Mouse (Mus musculus): ENCODE data around the gene Ap3b1. TPM values are rescaled to one million over a fixed set of nuclear protein-coding genes. Genes with fewer than 3 reads are reported as not detected.

Gene Ap3b1
- total and polyA plus RNA-seq, 3 experiments, result 16.6 to 27.5 (median 23.4) TPM

- no peaks in the 10 kb centered on the region; the same call in 1 of the 2 replicates for H3K36me3 ChIP-seq (ENCODE audit: control insufficient read depth, insufficient read depth, low read length)
- intact Hi-C loops (cut with DNase I), result no loop called here
- WGBS, result 92% methylated on average over 11 of the region's 11 CpGs
Measured at GRCm38 (mm10) chr13:94546246-94546645, 187.5 kb downstream of the Ap3b1 start.

GRCm38 (mm10) chr13:94549580-94549979, 190.8 kb downstream of the Ap3b1 start:
- H3K4me1 ChIP-seq (ENCODE audit: control insufficient read depth, insufficient read depth, low read length), result no peaks in the 10 kb centered on the region
- no peaks in the 10 kb centered on the region; the same call in 1 of the 2 replicates for H3K36me3 ChIP-seq (ENCODE audit: control insufficient read depth, insufficient read depth, low read length)
- TF ChIP-seq POLR2A (IDR thresholded peaks at IDR 0.05; ENCODE audit: insufficient read depth, low read depth, low read length), result no peak
- TF ChIP-seq CTCF (IDR thresholded peaks at IDR 0.05), result no peak
- TF ChIP-seq EP300 (IDR thresholded peaks at IDR 0.05; ENCODE audit: insufficient read depth, low read depth, low read length), result no peak
- no peak for DNase-seq
- H3K27me3 ChIP-seq (ENCODE audit: control insufficient read depth, insufficient read depth, low read length), result no peaks in the 10 kb centered on the region
- H3K4me3 ChIP-seq, result no peak overlapping the region
- intact Hi-C loops (cut with DNase I), result no loop called here
- no peak overlapping the region for H3K27ac ChIP-seq
- no peaks in the 10 kb centered on the region for H3K79me2 ChIP-seq (replicated peaks; ENCODE audit: control insufficient read depth, insufficient read depth, low read length)
- no peak overlapping the region for H3K9ac ChIP-seq (ENCODE audit: low read depth, low read length)
- WGBS, result 82% methylated on average over 3 of the region's 3 CpGs

More at GRCm38 (mm10) chr13:94546246-94546645, 187.5 kb downstream of the Ap3b1 start:
- TF ChIP-seq EP300 (IDR thresholded peaks at IDR 0.05; ENCODE audit: insufficient read depth, low read depth, low read length) (no peak), CTCF (IDR thresholded peaks at IDR 0.05) (no peak), POLR2A (IDR thresholded peaks at IDR 0.05; ENCODE audit: insufficient read depth, low read depth, low read length) (no peak)
- Histone ChIP-seq H3K27ac (no peak overlapping the region), H3K4me3 (no peak overlapping the region), H3K9ac (ENCODE audit: low read depth, low read length) (no peak overlapping the region), H3K79me2 (replicated peaks; ENCODE audit: control insufficient read depth, insufficient read depth, low read length) (no peaks in the 10 kb centered on the region), H3K4me1 (ENCODE audit: control insufficient read depth, insufficient read depth, low read length) (no peaks in the 10 kb centered on the region), H3K27me3 (ENCODE audit: control insufficient read depth, insufficient read depth, low read length) (no peaks in the 10 kb centered on the region)
- DNase-seq, result no peak

DNA sequence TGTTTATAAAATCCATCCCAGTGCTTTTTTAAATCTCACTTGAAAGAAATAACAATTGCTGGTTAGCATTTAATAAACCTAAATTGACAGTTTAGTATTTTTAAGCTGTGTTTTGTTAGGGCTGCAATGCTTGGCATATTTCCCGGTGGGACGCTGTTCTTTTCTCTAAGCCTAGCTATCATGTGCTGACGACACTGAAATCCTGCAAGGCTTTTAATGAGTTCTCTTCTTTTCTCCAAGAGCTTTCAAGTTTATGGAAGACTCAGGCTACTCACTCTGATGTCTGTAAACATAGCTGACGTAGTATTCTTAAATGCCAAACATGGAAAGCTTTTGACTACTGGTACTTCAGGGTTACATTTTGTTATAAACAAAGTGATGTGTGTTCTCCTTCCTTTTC, 191.3 kb downstream of the Ap3b1 start:
- H3K4me1 ChIP-seq (ENCODE audit: control insufficient read depth, insufficient read depth, low read length), result no peaks in the 10 kb centered on the region
- 58% methylated on average over 4 of the region's 4 CpGs for WGBS
- H3K79me2 ChIP-seq (replicated peaks; ENCODE audit: control insufficient read depth, insufficient read depth, low read length), result no peaks in the 10 kb centered on the region
- no peak for DNase-seq
- H3K4me3 ChIP-seq, result no peak overlapping the region
- no peak overlapping the region for H3K27ac ChIP-seq
- TF ChIP-seq EP300 (IDR thresholded peaks at IDR 0.05; ENCODE audit: insufficient read depth, low read depth, low read length) (no peak), POLR2A (IDR thresholded peaks at IDR 0.05; ENCODE audit: insufficient read depth, low read depth, low read length) (no peak), CTCF (IDR thresholded peaks at IDR 0.05) (no peak)
- intact Hi-C loops (cut with DNase I), result no loop called here
- no peak overlapping the region for H3K9ac ChIP-seq (ENCODE audit: low read depth, low read length)
- no peaks in the 10 kb centered on the region; the same call in 1 of the 2 replicates for H3K36me3 ChIP-seq (ENCODE audit: control insufficient read depth, insufficient read depth, low read length)
- H3K27me3 ChIP-seq (ENCODE audit: control insufficient read depth, insufficient read depth, low read length), result no peaks in the 10 kb centered on the region

DNA sequence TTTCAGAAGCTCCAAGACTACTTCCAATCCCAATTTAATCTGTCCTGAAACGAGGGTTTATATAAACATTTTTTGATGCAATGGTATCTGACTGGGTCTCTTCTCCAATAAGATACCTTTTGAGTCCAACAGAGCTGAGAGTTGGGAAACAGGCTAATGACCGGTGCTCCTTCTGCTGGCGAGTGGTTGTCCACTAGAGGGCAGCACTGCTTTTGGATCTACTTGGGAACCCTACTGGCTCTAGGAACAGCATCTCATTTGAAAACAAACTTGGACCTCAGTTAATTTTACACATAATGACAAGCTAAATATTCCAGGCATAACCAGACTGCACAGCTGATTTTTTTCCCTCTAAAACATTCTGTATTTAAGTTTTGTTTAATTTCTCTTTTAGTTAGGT, 201.3 kb downstream of the Ap3b1 start:
- Histone ChIP-seq H3K9ac (ENCODE audit: low read depth, low read length) (no peak overlapping the region), H3K27ac (no peak overlapping the region), H3K79me2 (replicated peaks; ENCODE audit: control insufficient read depth, insufficient read depth, low read length) (no peaks in the 10 kb centered on the region), H3K27me3 (ENCODE audit: control insufficient read depth, insufficient read depth, low read length) (no peaks in the 10 kb centered on the region), H3K4me1 (ENCODE audit: control insufficient read depth, insufficient read depth, low read length) (no peaks in the 10 kb centered on the region; the same call in 1 of the 2 replicates), H3K4me3 (no peak overlapping the region), H3K36me3 (ENCODE audit: control insufficient read depth, insufficient read depth, low read length) (no peaks in the 10 kb centered on the region)
- peak; percentile 55 to 70 for DNase-seq
- intact Hi-C loops (cut with DNase I), result loop anchor here (5.0 to 10.0 kb wide), 3 partner anchors 145 to 382 kb away; no protein-coding TSS in a partner anchor
- WGBS, result 3% methylated on average over 3 of the region's 3 CpGs
- peak; percentile 97 for TF ChIP-seq CTCF (IDR thresholded peaks at IDR 0.05)
- peak; percentile 47; the same call in 1 of the 2 replicates for TF ChIP-seq EP300 (IDR thresholded peaks at IDR 0.05; ENCODE audit: insufficient read depth, low read depth, low read length)
- TF ChIP-seq POLR2A (IDR thresholded peaks at IDR 0.05; ENCODE audit: insufficient read depth, low read depth, low read length), result no peak

DNA sequence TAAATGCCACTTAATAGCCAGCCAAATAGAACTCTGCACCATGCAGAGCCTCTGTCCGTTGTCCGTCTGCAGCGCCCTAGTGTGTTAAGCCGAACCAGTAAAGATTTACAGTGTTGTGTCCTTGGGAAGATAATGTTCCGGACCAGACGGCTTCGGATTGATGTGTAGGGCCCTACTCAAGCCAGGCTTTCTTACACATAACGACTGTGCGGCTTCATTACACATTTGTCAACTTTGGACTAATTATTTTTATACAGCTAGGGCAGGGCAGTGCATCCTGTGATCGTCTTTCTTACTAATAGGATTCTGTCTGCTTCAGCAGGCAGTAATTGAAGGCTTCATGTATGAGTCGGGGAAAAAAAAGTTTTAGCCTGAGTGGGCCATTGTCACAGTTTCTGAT, 202.1 kb downstream of the Ap3b1 start:
- no peak overlapping the region for H3K4me3 ChIP-seq
- no peaks in the 10 kb centered on the region for H3K36me3 ChIP-seq (ENCODE audit: control insufficient read depth, insufficient read depth, low read length)
- 89% methylated on average over 11 of the region's 11 CpGs for WGBS
- TF ChIP-seq POLR2A (IDR thresholded peaks at IDR 0.05; ENCODE audit: insufficient read depth, low read depth, low read length), result no peak
- TF ChIP-seq EP300 (IDR thresholded peaks at IDR 0.05; ENCODE audit: insufficient read depth, low read depth, low read length), result no peak
- no peak for TF ChIP-seq CTCF (IDR thresholded peaks at IDR 0.05)
- DNase-seq, result no peak
- H3K4me1 ChIP-seq (ENCODE audit: control insufficient read depth, insufficient read depth, low read length), result no peaks in the 10 kb centered on the region; the same call in 1 of the 2 replicates
- no peaks in the 10 kb centered on the region for H3K79me2 ChIP-seq (replicated peaks; ENCODE audit: control insufficient read depth, insufficient read depth, low read length)
- intact Hi-C loops (cut with DNase I), result loop anchor here (5.0 to 10.0 kb wide), 3 partner anchors 144 to 381 kb away; no protein-coding TSS in a partner anchor
- no peak overlapping the region for H3K27ac ChIP-seq
- no peaks in the 10 kb centered on the region for H3K27me3 ChIP-seq (ENCODE audit: control insufficient read depth, insufficient read depth, low read length)
- no peak overlapping the region for H3K9ac ChIP-seq (ENCODE audit: low read depth, low read length)

DNA sequence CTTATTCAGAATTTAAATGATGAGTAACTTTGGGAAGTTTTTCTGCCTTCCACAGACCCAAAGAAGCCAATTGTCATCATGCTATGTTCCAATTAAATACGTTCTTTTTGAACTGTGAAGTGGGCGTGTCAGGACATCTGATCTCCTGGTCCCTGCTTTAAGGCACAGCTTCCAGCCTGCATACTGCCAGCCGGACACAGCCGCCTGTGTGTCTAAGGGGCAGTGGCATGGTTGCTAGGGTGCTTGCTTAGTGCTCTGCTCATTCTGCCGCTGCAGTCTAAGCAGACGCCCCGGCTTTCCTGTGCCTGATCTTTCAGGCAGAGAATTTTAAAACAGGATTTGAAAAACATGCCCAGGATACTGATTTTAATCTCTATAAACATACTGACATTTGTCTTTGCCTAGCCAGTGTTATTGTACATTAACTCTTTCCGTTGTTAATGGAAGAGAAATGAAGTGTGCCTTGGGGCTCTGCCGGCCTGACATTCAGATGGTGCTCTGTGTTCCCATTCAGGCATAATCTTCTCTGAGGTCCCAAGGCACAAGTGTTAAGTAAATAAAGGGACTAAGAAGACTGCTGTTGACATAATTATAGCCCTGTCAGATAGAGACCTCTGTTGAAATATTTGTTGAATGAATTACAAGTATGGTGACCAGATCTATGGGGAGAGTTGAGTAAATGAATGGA, 204.0 kb downstream of the Ap3b1 start:
- intact Hi-C loops (cut with DNase I), result loop anchor here (5.0 to 10.0 kb wide), 3 partner anchors 142 to 380 kb away; no protein-coding TSS in a partner anchor

More for the DNA sequence above, 204.0 kb downstream of the Ap3b1 start:
- H3K27me3 ChIP-seq (ENCODE audit: control insufficient read depth, insufficient read depth, low read length), result no peaks in the 10 kb centered on the region
- H3K9ac ChIP-seq (ENCODE audit: low read depth, low read length), result no peak overlapping the region
- TF ChIP-seq POLR2A (IDR thresholded peaks at IDR 0.05; ENCODE audit: insufficient read depth, low read depth, low read length), result no peak
- TF ChIP-seq EP300 (IDR thresholded peaks at IDR 0.05; ENCODE audit: insufficient read depth, low read depth, low read length), result no peak
- no peak for TF ChIP-seq CTCF (IDR thresholded peaks at IDR 0.05)
- 71% methylated on average over 9 of the region's 9 CpGs for WGBS
- no peak overlapping the region for H3K27ac ChIP-seq
- no peaks in the 10 kb centered on the region for H3K36me3 ChIP-seq (ENCODE audit: control insufficient read depth, insufficient read depth, low read length)
- H3K4me3 ChIP-seq, result no peak overlapping the region
- no peaks in the 10 kb centered on the region; the same call in 1 of the 2 replicates for H3K4me1 ChIP-seq (ENCODE audit: control insufficient read depth, insufficient read depth, low read length)
- no peaks in the 10 kb centered on the region for H3K79me2 ChIP-seq (replicated peaks; ENCODE audit: control insufficient read depth, insufficient read depth, low read length)
- no peak for DNase-seq

All from heart, adult 2 months (tissue).